Mouse (Mus musculus) hindlimb bud, embryonic 11.5 days (tissue): ENCODE measurements around the gene Aff3.

Source experiments
- DNase-seq: peaks from one replicate; pipeline ENCODE4 v3.0.0-alpha.2; 2012; ENCODE audit warnings: low read depth, low spot score; ENCODE audit errors: extremely low spot score

Aff3 gene

DNA sequence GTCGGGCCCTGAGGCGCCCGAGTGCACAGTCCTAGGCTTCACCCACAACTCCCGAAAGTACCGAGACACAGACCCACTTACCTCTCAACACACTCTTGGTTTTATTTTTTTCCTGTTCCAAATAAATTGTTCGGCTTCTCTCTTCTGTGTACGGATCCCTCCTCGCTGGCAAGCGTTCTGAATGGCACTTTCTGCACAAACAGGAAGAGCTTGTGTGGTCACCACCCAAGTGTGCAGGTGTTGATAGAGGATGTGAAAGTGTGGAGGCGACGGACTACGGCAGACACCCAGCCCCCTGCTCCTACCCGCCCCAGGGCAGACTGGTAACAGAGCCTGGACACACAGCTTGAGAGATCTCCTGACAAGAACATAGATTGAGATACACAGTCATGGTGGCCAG is at the start of gene Aff3:
Aff3 (minus strand) TSS at position 179 of the 400 bp plus-strand sequence.
- no peak for DNase-seq

DNA sequence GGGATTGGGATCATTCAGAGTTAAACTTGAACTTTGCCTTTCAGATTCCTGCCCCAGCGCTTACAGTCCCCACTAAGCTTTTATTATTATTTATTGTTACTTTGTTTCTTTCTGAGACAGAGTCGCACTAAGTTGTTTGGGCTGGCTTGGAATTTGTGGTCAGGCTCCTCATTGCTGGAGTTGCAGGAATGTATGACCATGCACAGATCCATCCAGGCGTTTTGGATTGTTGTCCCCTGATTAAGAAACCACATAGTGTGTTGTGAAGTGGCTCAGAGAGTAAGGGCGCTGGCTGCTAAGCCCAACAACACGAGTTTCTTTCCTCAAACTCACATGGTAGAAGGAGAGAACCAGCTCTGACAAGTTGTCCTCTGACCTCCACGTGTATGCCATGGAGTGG is 35.9 kb upstream of the Aff3 start:
- DNase-seq: no peak

GRCm38 (mm10) chr1:38699244-38699643 is 34.5 kb upstream of the Aff3 start:
- DNase-seq: no peak

DNA sequence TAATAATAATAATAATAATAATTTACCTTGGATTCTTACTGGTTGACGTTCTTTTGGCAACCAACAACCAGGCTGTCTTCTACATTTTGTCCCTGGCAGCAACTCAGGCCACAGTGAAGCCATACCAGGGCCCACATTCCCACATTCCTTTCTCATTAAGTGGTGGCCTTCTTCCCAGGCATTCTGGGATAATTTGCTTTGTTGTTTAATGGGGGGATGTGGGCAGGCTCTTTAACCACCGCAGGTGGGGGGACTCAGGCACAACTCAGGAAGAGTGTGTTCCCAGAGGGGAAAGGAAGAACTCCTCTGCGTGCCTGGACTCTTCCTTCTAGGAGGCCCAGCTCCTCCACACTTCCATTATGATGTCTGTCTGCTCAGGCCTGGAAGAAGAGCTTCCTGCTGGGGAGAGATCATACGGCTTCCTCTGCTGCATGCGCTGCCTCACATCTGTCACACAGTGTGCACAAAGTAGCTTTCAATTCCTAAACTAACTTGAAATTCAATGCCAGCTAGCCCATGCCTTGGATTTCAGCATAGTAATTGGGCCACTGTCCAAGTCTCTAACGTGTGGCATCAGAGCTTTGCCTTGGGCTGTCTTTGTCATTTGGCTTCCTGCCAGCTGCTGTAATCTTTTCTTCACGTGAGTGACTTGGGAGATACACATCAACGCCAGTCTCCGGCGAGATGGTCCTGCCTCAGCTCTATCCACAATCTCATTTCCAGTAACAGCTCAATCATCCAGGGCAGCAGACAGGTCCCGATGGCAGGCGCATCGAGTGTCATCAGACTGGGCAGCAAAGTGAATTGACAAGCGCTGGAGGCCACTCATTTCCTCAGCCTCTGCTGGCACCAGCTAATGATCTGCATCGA is 31.3 kb upstream of the Aff3 start:
- DNase-seq: no peak

DNA sequence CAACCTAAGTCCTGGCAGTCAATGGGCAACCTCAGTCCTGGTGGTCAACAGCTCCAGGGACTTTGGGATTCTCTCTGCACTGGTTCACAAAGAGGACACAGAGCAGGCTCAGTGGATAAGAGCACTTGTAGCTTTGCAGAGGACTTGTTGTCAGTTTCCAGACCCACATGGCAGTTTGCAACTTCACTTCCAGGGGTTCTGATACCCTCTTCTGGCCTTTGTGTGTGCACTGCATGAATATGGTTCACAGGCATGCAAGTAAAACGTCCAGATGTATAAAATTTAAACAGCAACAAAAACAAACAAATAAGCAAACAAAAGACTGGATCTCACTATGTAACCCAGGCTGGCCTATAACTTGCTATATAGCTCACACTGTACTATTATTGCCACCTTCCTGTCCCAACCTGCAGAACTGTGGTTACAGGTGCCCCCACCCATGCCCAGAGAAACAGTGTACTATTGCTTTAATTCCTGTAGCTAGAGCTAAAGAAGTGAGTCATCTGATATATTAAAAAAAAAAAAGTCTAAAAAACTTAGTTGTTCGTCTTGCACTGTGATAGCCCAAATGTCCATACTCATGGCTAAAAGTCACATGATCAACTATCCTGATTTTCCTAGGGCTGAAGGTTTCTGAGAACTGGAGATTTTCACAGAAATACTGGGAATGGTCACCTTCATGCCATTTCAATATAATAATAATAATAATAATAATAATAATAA is 30.5 kb upstream of the Aff3 start:
- DNase-seq: no peak

DNA sequence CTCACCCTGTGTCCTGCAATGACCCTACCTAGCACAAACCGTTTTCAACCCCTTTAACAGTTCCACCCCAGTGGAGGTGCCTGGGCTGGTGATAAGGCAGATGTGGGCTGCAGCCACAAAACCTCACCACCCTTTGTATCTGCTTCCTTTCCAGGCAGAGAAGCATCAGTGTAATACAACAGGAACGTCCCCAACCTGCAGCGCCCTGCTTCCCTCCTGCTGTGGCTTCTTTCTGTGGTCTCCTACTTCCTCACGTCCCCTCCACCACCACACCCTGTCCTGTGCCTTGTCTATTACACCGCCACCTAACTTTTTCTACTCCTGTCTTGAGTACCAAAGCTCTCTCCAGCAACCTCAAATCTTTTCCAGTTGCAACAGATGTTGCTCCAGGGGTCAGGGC is 29.4 kb upstream of the Aff3 start:
- DNase-seq: no peak

GRCm38 (mm10) chr1:38690471-38690870 is 25.7 kb upstream of the Aff3 start:
- DNase-seq: no peak

GRCm38 (mm10) chr1:38688216-38688615 is 23.5 kb upstream of the Aff3 start:
- no peak for DNase-seq

GRCm38 (mm10) chr1:38685706-38686105 is 21.0 kb upstream of the Aff3 start:
- no peak for DNase-seq

DNA sequence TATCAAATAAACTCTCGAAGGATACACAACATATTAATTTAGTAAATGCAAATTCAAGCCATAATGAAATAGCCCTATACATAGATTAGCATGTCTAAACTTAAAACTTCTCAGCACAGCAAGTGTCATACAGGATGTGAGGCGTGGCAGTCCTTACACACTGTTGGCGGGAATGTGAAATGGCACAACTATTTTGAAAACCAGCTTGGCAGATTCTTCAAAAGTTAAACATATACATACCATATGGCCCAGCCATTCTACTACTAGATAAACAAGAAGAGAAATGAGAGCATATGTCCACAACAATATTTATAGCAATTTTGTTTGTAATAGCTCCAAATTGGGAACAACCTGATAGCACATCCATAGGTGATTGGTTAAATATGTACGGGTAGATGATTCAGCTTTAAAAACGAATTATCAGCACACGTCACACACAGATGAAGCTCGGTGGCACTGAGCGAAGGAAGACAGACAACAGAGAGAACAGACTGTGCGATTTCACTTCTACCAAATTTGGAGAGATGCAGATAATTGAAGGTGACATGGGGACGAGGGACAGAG is 18.5 kb upstream of the Aff3 start:
- no peak for DNase-seq

DNA sequence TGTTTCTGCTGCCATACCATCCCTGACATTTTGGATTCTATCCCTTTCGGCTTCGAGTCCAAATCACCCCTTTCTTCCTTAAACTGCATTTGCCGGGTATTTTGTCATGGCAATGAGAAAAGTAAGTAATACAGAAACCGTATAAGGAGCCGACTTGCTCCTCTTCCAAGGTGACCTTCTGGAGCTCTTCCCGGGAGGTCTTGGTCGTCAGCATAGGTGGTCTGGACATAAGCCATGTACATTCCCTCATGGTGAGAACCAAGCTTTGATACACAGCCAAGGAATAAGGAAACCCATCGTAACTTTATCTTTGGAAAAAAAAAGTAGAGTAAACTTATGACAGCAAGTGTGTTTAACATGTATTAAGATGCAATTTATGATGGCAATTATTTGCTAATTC is 15.1 kb upstream of the Aff3 start:
- no peak for DNase-seq

- DNase-seq: no peak
These were observed 7.0 kb upstream of the Aff3 start for GRCm38 (mm10) chr1:38671756-38672155.

DNA sequence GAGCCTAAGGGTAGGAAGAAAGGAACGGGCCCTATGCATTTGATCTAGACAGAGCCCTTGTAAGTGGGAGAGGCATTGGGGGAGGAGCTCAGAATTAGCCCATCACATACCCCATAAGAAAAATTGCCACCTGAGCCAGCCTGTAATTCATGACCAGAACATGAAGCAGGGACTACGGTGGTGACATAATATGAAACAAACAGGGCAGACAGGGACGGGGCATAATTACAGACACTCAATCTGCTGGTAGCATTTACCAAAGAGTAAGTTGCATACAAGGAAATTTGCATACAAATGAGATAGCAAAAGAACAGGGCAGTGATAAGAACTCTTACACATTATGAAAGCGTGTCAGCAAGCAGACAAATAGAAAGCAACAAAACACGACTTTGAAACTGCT is 6.3 kb upstream of the Aff3 start:
- DNase-seq: no peak

- no peak for DNase-seq
These were observed 3.6 kb upstream of the Aff3 start for GRCm38 (mm10) chr1:38668327-38668726.

DNA sequence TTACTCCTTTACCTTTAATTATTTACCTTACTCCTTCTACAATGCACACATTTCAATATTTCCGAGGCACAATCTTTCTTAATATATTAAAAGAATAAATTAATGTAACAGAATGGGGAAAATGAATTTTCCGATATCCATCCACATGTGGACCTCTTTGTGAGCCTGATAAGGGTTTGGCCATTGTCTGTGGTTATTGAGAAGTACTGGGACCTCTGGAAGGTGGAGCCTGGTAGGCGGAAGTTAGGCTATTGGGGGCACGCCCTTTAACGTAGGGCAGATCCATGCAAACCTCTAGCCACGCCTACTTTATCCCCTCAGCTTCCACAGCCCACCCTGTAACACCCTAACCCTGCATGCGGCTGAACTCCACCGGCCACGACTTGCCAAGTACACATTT is 3.1 kb upstream of the Aff3 start:
- DNase-seq: no peak

- no peak for DNase-seq
These were observed 2.0 kb upstream of the Aff3 start for GRCm38 (mm10) chr1:38666766-38667118.

DNA sequence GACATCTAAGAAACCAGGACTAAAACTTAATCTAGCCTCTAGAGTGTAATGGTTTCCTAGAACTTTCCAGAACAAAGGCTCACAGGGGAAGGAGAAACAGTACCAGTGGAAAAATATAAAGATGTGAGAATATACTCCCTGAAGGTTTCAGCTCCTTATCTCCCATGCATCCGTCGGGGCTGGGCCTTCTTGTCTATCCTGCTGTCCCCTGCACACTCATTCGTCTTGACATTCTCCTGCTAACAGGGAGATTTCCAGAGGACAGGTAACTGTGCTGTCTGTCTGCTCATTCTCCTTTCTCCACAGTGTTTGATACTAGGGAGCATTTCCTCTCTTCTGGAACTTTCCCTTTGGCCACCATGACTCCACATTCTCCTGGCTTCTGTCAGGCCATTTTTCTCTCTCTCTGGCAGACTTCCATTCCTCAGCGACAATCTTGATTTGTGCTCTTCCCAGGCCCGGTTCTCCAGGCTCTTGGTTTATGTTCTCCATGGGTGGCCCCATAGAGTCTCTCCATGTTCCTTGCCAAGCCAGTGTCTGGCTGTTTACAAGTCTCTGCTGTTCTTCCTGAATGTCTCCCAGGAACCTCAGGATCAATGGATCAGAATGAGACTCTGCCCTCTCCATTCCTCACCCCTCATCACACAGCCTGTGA is 1.5 kb upstream of the Aff3 start:
- no peak for DNase-seq

DNA sequence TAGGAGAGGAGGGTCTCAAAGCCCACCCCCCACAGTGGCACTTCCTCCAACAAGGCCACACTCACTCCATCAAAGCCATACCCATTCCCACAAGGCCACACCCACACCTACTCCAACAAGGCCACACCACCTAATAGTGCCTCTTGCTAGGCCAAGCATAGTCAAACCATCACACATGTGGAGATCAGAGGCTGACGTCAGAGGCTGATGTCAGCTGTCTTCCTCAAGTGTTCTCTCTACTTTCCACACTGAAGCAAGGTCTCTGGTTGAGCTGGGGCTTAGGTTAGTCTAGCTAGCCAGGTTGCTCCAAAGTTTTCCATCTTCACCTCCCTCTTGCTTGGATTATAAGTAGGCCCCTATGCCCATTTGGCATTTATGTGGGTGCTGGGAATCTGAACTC is 856 bp upstream of the Aff3 start:
- DNase-seq: no peak

DNA sequence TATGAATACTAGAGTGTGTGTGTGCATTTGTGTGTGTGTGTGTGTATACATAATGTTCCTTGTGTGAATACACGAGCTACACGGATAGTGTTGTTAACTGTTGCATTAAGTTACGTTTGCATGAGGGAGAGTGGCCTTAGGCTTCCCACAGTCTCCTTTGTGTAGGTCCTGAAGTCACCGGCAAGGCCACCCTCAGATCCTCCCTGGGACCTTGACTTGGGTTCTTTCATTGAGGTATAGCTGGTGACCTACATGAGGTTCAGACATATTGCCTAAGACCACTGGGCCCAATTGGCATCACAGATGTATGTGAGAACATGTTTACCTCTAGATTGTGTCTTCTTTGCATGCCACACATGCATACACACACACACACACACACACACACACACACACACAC is 494 bp downstream of the Aff3 start:
- no peak for DNase-seq

DNA sequence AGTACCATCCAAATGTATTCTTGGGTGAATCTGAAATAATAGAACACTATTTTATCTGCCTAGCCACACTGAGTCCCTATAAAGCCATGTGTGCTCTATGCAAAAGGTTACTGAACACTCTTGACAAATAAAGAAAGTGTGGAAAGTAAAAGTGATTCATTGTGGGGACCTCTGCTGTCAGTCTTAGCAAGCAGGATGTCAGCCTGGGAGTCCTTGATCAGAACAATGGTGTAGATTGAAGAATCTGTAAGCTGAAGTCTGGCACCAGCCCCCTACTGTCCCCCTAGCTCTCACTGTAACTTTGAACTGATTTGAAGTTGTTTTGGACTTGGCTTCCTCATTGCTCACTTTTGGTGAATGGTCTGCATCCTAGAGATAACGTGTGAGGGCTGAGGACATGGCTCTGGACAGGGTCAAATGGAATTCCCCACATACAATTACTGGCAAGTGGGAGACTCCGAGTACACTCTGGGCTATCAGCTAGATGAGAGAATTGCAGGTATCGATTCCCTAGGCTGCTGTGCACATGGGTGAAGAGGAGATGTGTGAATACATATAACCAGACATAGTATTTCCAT is 2.0 kb downstream of the Aff3 start:
- no peak for DNase-seq

DNA sequence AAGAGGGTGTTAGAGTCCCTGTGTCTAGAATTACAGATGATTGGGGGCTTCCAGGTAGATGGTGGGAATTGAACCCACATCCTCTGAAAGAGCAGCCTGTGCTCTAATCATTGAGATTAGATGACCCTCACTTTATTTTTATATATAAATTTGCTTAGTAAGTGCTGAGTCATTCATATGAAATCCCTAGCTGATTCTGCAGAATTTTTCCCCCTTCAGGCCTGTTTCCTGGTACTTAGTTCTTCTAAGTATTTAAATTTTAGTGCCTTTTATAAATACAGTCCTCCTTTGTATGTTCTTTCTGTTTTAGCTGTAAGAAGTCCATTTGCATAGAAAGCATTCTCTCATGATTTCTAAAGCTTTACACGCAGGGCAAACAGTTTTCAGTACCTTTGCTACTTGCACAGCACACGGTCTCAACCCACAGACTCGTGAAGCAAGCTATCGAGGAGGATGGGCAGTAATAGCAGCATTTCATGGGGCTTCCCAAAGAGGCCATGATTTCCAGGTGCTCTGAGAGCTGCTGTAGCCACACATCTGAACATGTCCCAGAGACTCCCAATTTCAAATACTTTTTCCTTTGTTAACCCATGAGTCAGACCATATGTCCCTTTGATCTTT is 5.7 kb downstream of the Aff3 start:
- no peak for DNase-seq
